Mouse (Mus musculus) limb, embryonic 14.5 days (tissue): ENCODE measurements around the gene Trap1. TPM values are rescaled to one million over a fixed set of nuclear protein-coding genes. Genes with fewer than 3 reads are reported as not detected.
"Not testable (repeated sequence)": the region's sequence is repeated elsewhere in the genome, so short reads cannot be mapped to it uniquely, and the experiment has no call there.

ENCODE experiments used
- ATAC-seq: fragments of 200-750 bp; cut with Nextera tagmentation; 2 replicates; pipeline ENCODE4 v1.8.0; 2017; ENCODE audit warnings: low read depth, moderate number of reproducible peaks, moderate TSS enrichment; ENCODE audit not compliant: low FRiP score
- DNase-seq: peaks from one replicate; pipeline ENCODE4 v3.0.0-alpha.2; 2015; ENCODE audit warnings: low spot score
- H3K27ac ChIP-seq: fragments of 300-500 bp; sonication (generic); replicated peaks from 2 replicates; pipeline ENCODE4 v1.5.1; 2014; ENCODE audit warnings: low read depth, mild to moderate bottlenecking, low read length, moderate library complexity, mixed read lengths
- H3K27me3 ChIP-seq: fragments of 300-500 bp; sonication (generic); 2 replicates; pipeline ENCODE4 v1.6.1; 2014; ENCODE audit warnings: low read length, mixed read lengths; ENCODE audit not compliant: control insufficient read depth, insufficient read depth
- H3K36me3 ChIP-seq: fragments of 300-500 bp; sonication (generic); 2 replicates; pipeline ENCODE4 v1.6.1; 2014; ENCODE audit warnings: mild to moderate bottlenecking, low read length, moderate library complexity, mixed read lengths; ENCODE audit not compliant: control insufficient read depth, insufficient read depth
- H3K4me1 ChIP-seq: fragments of 300-500 bp; sonication (generic); 2 replicates; pipeline ENCODE4 v1.6.1; 2014; ENCODE audit warnings: antibody characterized with exemption, low read length, mixed read lengths; ENCODE audit not compliant: control insufficient read depth, insufficient read depth
- H3K4me2 ChIP-seq: fragments of 300-500 bp; sonication (generic); replicated peaks from 2 replicates; pipeline ENCODE4 v1.6.1; 2014; ENCODE audit warnings: low read depth, mild to moderate bottlenecking, low read length, moderate library complexity; ENCODE audit not compliant: severe bottlenecking
- H3K4me3 ChIP-seq: fragments of 300-500 bp; sonication (generic); replicated peaks from 2 replicates; pipeline ENCODE4 v1.5.1; 2014; ENCODE audit warnings: low read length
- H3K9ac ChIP-seq: fragments of 300-500 bp; sonication (generic); 2 replicates; pipeline ENCODE4 v1.6.1; 2014; ENCODE audit warnings: mild to moderate bottlenecking, low read depth, low read length, moderate library complexity; ENCODE audit not compliant: severe bottlenecking
- H3K9me3 ChIP-seq: fragments of 300-500 bp; sonication (generic); 2 replicates; pipeline ENCODE4 v1.6.1; 2016; ENCODE audit warnings: low read length; ENCODE audit not compliant: control insufficient read depth
- POLR2A ChIP-seq: fragments of 200-500 bp; IDR thresholded peaks from 2 replicates; pipeline ENCODE4 v1.8.0; 2012; ENCODE audit warnings: inconsistent platforms, mild to moderate bottlenecking, moderate library complexity, borderline replicate concordance; ENCODE audit not compliant: insufficient read depth, insufficient read length; ENCODE audit errors: extremely low read depth
- WGBS: fragments of 180-500 bp; shearing (Covaris S2); extraction: QIAGEN DNeasy Blood & Tissue Kit; methylation state at CpG from one replicate; pipeline ENCODE4 v1.1.7; 2014; 5-methylcytosine and 5-hydroxymethylcytosine counted together
- polyA plus RNA-seq, 2 experiments: library from polyadenylated mRNA; depleted of rRNA in 1 of 2; stranded (reverse) in 1 of 2; unstranded in 1 of 2; fragments of >200 nt; fragmentation: Nextera tagmentation in 1 of 2; extraction: Ambion mirVana in 1 of 2; gene quantifications; 2 replicates each; pipeline versions ENCODE4 v1.2.1 to v1.2.3; 2012 to 2014

Gene Trap1
- polyA plus RNA-seq, 2 experiments = 82.8 to 95.6 TPM

DNA sequence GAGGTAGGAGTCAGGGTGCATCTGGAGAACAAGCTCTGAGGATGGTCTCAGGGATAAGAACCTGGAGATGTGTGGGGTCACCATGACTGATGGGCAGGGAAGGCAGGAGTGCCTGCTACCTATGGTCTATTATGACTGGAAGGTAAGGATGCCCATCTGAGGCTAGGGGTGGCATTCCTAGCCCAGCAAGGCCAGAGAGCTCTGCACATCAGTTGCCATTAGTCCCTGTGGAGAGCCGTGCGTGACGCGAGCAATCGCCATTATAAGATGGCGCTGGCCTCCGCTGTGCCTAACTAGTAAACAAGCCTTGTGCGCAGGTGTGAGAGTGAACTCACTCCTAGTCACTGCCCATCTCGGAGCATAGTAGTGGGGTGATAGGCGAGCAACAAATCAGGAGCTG lies 47.1 kb downstream of the Trap1 start:
- H3K4me3 ChIP-seq = no peak overlapping the region
- WGBS = 89% methylated on average over 10 of the region's 10 CpGs
- no peaks in the 10 kb centered on the region for H3K9me3 ChIP-seq
- no peaks in the 10 kb centered on the region for H3K4me1 ChIP-seq
- ATAC-seq = no peak
- DNase-seq = no peak
- H3K27me3 ChIP-seq = no peaks in the 10 kb centered on the region
- H3K9ac ChIP-seq = no peak overlapping the region
- H3K4me2 ChIP-seq = no peak overlapping the region
- H3K36me3 ChIP-seq = no peaks in the 10 kb centered on the region
- no peak overlapping the region for H3K27ac ChIP-seq
- TF ChIP-seq POLR2A = no peak

DNA sequence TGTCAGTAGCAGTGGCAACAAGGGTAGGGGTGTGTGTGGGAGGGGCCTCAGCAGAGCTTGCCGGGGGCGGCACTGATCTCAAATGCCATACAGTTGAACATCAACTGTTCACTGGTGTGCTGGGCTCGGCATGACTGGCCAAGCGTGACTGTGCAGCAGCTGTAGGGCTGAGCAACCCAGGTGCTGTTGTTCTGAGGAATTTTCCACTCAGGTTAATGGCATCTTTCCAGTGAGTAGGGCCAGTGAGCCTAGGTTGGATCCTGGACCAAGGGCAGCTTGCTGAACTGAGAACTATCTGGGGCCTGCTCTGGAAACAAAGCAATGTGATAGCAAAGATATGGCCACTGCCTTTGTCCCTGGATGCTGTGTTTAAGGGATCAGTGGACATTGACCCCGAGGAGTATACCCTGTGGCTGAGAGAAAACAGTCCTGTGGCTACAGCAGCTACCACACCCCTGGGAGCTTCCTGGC lies 48.2 kb downstream of the Trap1 start:
- Histone ChIP-seq H3K4me1 (no peaks in the 10 kb centered on the region), H3K4me2 (no peak overlapping the region), H3K4me3 (no peak overlapping the region), H3K9ac (no peak overlapping the region), H3K9me3 (no peaks in the 10 kb centered on the region), H3K36me3 (no peaks in the 10 kb centered on the region), H3K27ac (no peak overlapping the region), H3K27me3 (no peaks in the 10 kb centered on the region)
- no peak for TF ChIP-seq POLR2A
- no peak for DNase-seq
- ATAC-seq = no peak
- 75% methylated on average over 5 of the region's 5 CpGs for WGBS

- H3K9me3 ChIP-seq = no peaks in the 10 kb centered on the region
- no peak for TF ChIP-seq POLR2A
- H3K4me1 ChIP-seq = no peaks in the 10 kb centered on the region
- DNase-seq (no peak), ATAC-seq (no peak)
- no peak overlapping the region for H3K4me2 ChIP-seq
- H3K9ac ChIP-seq = no peak overlapping the region
- no peaks in the 10 kb centered on the region for H3K27me3 ChIP-seq
- H3K36me3 ChIP-seq = no peaks in the 10 kb centered on the region
- no peak overlapping the region for H3K27ac ChIP-seq
- WGBS = 80% methylated on average over 3 of the region's 3 CpGs
- H3K4me3 ChIP-seq = no peak overlapping the region
These were observed 50.4 kb downstream of the Trap1 start for GRCm38 (mm10) chr16:4027211-4027610.

- H3K4me1 ChIP-seq = no peaks in the 10 kb centered on the region
- ATAC-seq (no peak), DNase-seq (no peak)
- H3K27ac ChIP-seq = no peak overlapping the region
- H3K4me3 ChIP-seq = no peak overlapping the region
- H3K9me3 ChIP-seq = no peaks in the 10 kb centered on the region
- H3K36me3 ChIP-seq = no peaks in the 10 kb centered on the region
- no peak for TF ChIP-seq POLR2A
- 67% methylated on average over 1 of the region's 1 CpGs for WGBS
- no peak overlapping the region for H3K4me2 ChIP-seq
- no peaks in the 10 kb centered on the region for H3K27me3 ChIP-seq
- no peak overlapping the region for H3K9ac ChIP-seq
These were observed 51.0 kb downstream of the Trap1 start for GRCm38 (mm10) chr16:4026672-4027071.

GRCm38 (mm10) chr16:4022719-4023118 lies 54.9 kb downstream of the Trap1 start:
- 65% methylated on average over 4 of the region's 4 CpGs for WGBS

DNA sequence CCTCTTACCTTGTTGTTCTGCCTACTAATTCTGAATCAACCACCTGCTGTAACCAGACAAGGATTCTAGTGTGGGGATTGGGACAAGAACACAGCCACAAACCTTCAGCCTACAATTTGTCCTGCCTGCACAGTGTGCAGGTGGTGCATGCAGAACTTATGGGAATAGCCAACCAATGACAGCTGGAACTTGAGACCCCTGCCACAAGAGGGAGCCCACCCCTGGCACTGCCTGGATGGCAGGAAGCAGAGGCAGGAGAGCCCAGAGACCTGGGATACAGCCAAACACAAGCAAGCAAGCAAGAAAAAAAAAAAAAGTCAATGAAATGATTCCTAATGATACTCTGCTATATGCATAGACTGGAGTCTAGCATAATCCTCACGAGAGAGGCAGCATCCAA lies 56.4 kb downstream of the Trap1 start:
- 78% methylated on average over 1 of the region's 1 CpGs for WGBS
- H3K9me3 ChIP-seq = no peaks in the 10 kb centered on the region
- no peak overlapping the region for H3K4me2 ChIP-seq
- no peak overlapping the region for H3K27ac ChIP-seq
- ATAC-seq (no peak), DNase-seq (no peak)
- H3K27me3 ChIP-seq = no peaks in the 10 kb centered on the region
- H3K4me3 ChIP-seq = no peak overlapping the region
- no peaks in the 10 kb centered on the region for H3K4me1 ChIP-seq
- no peaks in the 10 kb centered on the region for H3K36me3 ChIP-seq
- TF ChIP-seq POLR2A = no peak
- H3K9ac ChIP-seq = no peak overlapping the region

More at GRCm38 (mm10) chr16:4022719-4023118, 54.9 kb downstream of the Trap1 start:
- Histone ChIP-seq H3K9ac (no peak overlapping the region), H3K27me3 (no peaks in the 10 kb centered on the region), H3K4me2 (no peak overlapping the region), H3K27ac (no peak overlapping the region), H3K4me1 (no peaks in the 10 kb centered on the region), H3K9me3 (no peaks in the 10 kb centered on the region), H3K4me3 (no peak overlapping the region), H3K36me3 (no peaks in the 10 kb centered on the region)
- DNase-seq (no peak), ATAC-seq (no peak)
- TF ChIP-seq POLR2A = no peak

DNA sequence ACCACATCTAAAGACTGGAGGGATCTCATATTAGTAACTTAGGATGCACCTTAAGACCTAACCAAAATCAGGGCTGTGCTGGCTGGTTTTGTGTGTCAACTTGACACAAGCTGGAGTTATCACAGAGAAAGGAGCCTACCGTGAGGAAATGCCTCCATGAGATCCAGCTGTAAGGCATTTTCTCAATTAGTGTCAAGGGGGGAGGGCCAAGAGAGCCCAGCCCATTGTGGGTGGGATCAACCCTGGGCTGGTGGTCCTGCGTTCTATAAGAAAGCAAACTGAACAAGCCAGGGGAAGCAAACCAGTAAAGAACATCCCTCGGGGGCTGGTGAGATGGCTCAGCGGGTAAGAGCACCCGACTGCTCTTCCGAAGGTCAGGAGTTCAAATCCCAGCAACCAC lies 60.2 kb downstream of the Trap1 start:
- DNase-seq, H3K4me3 ChIP-seq, H3K36me3 ChIP-seq, H3K9ac ChIP-seq, H3K4me1 ChIP-seq, H3K4me2 ChIP-seq, H3K27me3 ChIP-seq, H3K9me3 ChIP-seq, ATAC-seq, H3K27ac ChIP-seq: not testable (repeated sequence)
- WGBS = 68% methylated on average over 6 of the region's 6 CpGs

- H3K4me1 ChIP-seq, H3K27ac ChIP-seq, H3K9ac ChIP-seq, ATAC-seq, H3K4me2 ChIP-seq, H3K27me3 ChIP-seq, H3K36me3 ChIP-seq, H3K9me3 ChIP-seq, DNase-seq, H3K4me3 ChIP-seq: not testable (repeated sequence)
- 81% methylated on average over 17 of the region's 17 CpGs for WGBS
These were observed 60.8 kb downstream of the Trap1 start for GRCm38 (mm10) chr16:4016786-4017185.
